Mouse (Mus musculus): ENCODE measurements at regions not wholly inside any gene's neighbourhood (a gene's known extent, or its start where the extent isn't known, plus 50 kb on each side); places are given as distances from the start of the nearest gene placed in this dataset.

DNA sequence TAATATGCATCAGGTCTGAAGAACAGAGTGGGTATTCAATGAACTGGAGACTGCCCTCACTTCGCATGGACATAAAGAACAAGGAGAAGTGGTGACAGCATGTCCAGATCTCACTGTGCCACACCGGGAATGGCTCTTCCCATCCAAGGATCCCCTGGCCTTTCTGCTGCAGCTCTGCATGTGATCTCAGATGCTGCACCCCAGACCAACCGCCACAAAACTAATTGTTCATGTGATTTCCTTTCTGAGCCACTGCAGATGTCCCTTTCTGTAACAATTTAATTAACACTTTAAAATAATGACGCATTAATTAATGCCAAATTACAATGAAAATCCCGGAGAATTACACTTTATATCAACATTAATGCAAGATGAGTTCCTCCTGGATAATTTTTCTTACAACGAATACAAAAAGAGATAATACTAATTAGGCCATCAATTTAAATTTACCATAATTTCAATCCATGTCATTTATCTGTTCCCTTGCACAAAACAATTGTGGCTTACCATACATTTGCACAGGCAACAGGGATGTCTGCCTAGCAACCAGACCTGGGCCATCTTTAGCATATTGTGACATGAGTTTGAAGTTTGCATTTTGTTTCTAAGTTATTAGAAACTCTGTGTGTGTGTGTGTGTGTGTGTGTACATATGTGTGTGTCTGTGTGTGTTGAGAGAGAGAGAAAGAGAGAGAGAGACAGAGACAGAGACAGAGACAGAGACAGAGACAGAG, 630.9 kb upstream of the Pkn2 start:
- no peak for TF ChIP-seq CTCF (IDR thresholded peaks at IDR 0.05; ENCODE audit: insufficient read depth, low read length)
- no peak for TF ChIP-seq POLR2A (IDR thresholded peaks at IDR 0.05; ENCODE audit: borderline replicate concordance, extremely low read depth, low read depth, low read length)
